Mouse (Mus musculus): ENCODE results near the gene Kat6b.

DNA sequence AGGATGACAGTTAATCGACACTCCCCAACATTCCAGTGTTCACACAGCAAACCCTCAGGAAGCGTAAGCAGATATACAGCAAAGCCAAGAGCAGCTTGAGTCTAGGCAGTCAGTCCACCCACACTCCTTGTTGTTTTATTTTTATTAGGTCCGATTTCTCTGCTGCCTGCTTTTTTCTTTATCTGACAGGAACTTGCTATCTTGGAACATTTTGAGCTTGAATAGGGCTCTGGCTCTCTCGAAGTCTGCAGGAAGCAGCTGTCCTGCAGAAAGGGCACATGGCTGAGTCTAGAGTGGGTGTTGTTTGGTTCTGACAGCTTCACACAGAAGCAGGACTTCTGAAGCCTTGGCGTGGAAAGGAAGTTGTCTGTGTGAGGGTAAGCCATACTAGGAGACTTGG lies 222.0 kb downstream of the Kat6b start:
- TF ChIP-seq CTCF (IDR thresholded peaks at IDR 0.05; ENCODE audit: insufficient read depth, low read depth, low read length) (no peak), POLR2A (IDR thresholded peaks at IDR 0.05; ENCODE audit: insufficient read depth, low read depth, low read length) (no peak)
